Mouse (Mus musculus) heart, embryonic 11.5 days (tissue): ENCODE measurements at regions not wholly inside any gene's neighbourhood (a gene's known extent, or its start where the extent isn't known, plus 50 kb on each side); places are given as distances from the start of the nearest gene placed in this dataset.
A peak's percentile ranks its signal among the peaks of the same experiment; 100 is the strongest.

ENCODE experiments used
- ATAC-seq: fragments of 200-750 bp; cut with Nextera tagmentation; replicated peaks from 2 replicates; pipeline ENCODE4 v1.8.0; 2017; ENCODE audit warnings: moderate library complexity; ENCODE audit not compliant: insufficient number of reproducible peaks, low FRiP score, low TSS enrichment
- H3K27ac ChIP-seq: fragments of 300-500 bp; sonication (generic); 2 replicates; pipeline ENCODE4 v1.5.1; 2014; ENCODE audit warnings: mild to moderate bottlenecking, low read depth, low read length
- H3K27me3 ChIP-seq: fragments of 300-500 bp; sonication (generic); 2 replicates; pipeline ENCODE4 v1.6.1; 2014; ENCODE audit warnings: mild to moderate bottlenecking, low read length, mixed read lengths; ENCODE audit not compliant: control insufficient read depth, insufficient read depth
- H3K36me3 ChIP-seq: fragments of 300-500 bp; sonication (generic); 2 replicates; pipeline ENCODE4 v1.6.1; 2014; ENCODE audit warnings: mild to moderate bottlenecking, low read length, moderate library complexity, mixed read lengths; ENCODE audit not compliant: control insufficient read depth, insufficient read depth
- H3K4me1 ChIP-seq: fragments of 300-500 bp; sonication (generic); 2 replicates; pipeline ENCODE4 v1.6.1; 2014; ENCODE audit warnings: low read length; ENCODE audit not compliant: control insufficient read depth, insufficient read depth
- H3K4me2 ChIP-seq: fragments of 300-500 bp; sonication (generic); 2 replicates; pipeline ENCODE4 v1.6.1; 2014; ENCODE audit warnings: mild to moderate bottlenecking, moderate library complexity
- H3K4me3 ChIP-seq: fragments of 300-500 bp; sonication (generic); 2 replicates; pipeline ENCODE4 v1.5.1; 2014; ENCODE audit warnings: low read depth, low read length
- H3K9ac ChIP-seq: fragments of 300-500 bp; sonication (generic); 2 replicates; pipeline ENCODE4 v1.6.1; 2014; ENCODE audit warnings: mild to moderate bottlenecking, low read depth, low read length, moderate library complexity
- H3K9me3 ChIP-seq: fragments of 300-500 bp; sonication (generic); replicated peaks from 2 replicates; pipeline ENCODE4 v1.6.1; 2016; ENCODE audit warnings: low read length; ENCODE audit not compliant: control insufficient read depth
- WGBS: fragments of 180-500 bp; shearing (Covaris S2); extraction: QIAGEN DNeasy Blood & Tissue Kit; methylation state at CpG from one replicate; pipeline ENCODE4 v1.1.7; 2014; ENCODE audit not compliant: insufficient replicate concordance; 5-methylcytosine and 5-hydroxymethylcytosine counted together

GRCm38 (mm10) chr1:73079518-73079917, 63.8 kb upstream of the Tnp1 start:
- H3K9me3 ChIP-seq: no peaks in the 10 kb centered on the region
- H3K27ac ChIP-seq: no peak overlapping the region
- no peaks in the 10 kb centered on the region for H3K27me3 ChIP-seq
- H3K4me1 ChIP-seq: 0 out of 2 replicates have a peak, but pooled peaks cover 5% of the 10 kb centered on the region
- no peak overlapping the region for H3K9ac ChIP-seq
- H3K4me3 ChIP-seq: no peak overlapping the region
- no peak for ATAC-seq
- no peak overlapping the region for H3K4me2 ChIP-seq
- H3K36me3 ChIP-seq: no peaks in the 10 kb centered on the region
- 81% methylated on average over 2 of the region's 2 CpGs for WGBS

GRCm38 (mm10) chr1:73077156-73077555, 61.4 kb upstream of the Tnp1 start:
- WGBS: 86% methylated on average over 4 of the region's 4 CpGs
- H3K36me3 ChIP-seq: no peaks in the 10 kb centered on the region

GRCm38 (mm10) chr1:73075699-73076373, 60.1 kb upstream of the Tnp1 start:
- Histone ChIP-seq H3K4me1 (0 out of 2 replicates have a peak, but pooled peaks cover 5% of the 10 kb centered on the region), H3K4me2 (no peak overlapping the region), H3K9me3 (no peaks in the 10 kb centered on the region), H3K4me3 (no peak overlapping the region), H3K27me3 (no peaks in the 10 kb centered on the region), H3K9ac (no peak overlapping the region), H3K27ac (no peak overlapping the region), H3K36me3 (no peaks in the 10 kb centered on the region)
- WGBS: 81% methylated on average over 6 of the region's 6 CpGs
- no peak for ATAC-seq

More at GRCm38 (mm10) chr1:73077156-73077555, 61.4 kb upstream of the Tnp1 start:
- no peaks in the 10 kb centered on the region for H3K27me3 ChIP-seq
- ATAC-seq: no peak
- H3K27ac ChIP-seq: no peak overlapping the region
- H3K9ac ChIP-seq: no peak overlapping the region
- no peak overlapping the region for H3K4me2 ChIP-seq
- 0 out of 2 replicates have a peak, but pooled peaks cover 5% of the 10 kb centered on the region for H3K4me1 ChIP-seq
- H3K4me3 ChIP-seq: no peak overlapping the region
- no peaks in the 10 kb centered on the region for H3K9me3 ChIP-seq

GRCm38 (mm10) chr1:73075159-73075558, 59.5 kb upstream of the Tnp1 start:
- Histone ChIP-seq H3K36me3 (no peaks in the 10 kb centered on the region), H3K9me3 (no peaks in the 10 kb centered on the region), H3K4me3 (no peak overlapping the region), H3K27me3 (no peaks in the 10 kb centered on the region), H3K4me2 (no peak overlapping the region), H3K9ac (no peak overlapping the region), H3K4me1 (0 out of 2 replicates have a peak, but pooled peaks cover 5% of the 10 kb centered on the region), H3K27ac (no peak overlapping the region)
- WGBS: 54% methylated on average over 2 of the region's 2 CpGs
- no peak for ATAC-seq

- ATAC-seq: no peak
- WGBS: 88% methylated on average over 3 of the region's 3 CpGs
- H3K9me3 ChIP-seq: no peaks in the 10 kb centered on the region
- no peak overlapping the region for H3K4me3 ChIP-seq
- H3K9ac ChIP-seq: no peak overlapping the region
- no peak overlapping the region for H3K27ac ChIP-seq
- H3K27me3 ChIP-seq: no peaks in the 10 kb centered on the region
- H3K36me3 ChIP-seq: no peaks in the 10 kb centered on the region
- 0 out of 2 replicates have a peak, but pooled peaks cover 5% of the 10 kb centered on the region for H3K4me1 ChIP-seq
- H3K4me2 ChIP-seq: no peak overlapping the region
These were observed 58.8 kb upstream of the Tnp1 start for GRCm38 (mm10) chr1:73074525-73074924.

- no peaks in the 10 kb centered on the region for H3K36me3 ChIP-seq
- H3K27me3 ChIP-seq: no peaks in the 10 kb centered on the region
- H3K4me2 ChIP-seq: no peak overlapping the region
- H3K9ac ChIP-seq: no peak overlapping the region
- H3K4me3 ChIP-seq: no peak overlapping the region
- peak; percentile 83 for ATAC-seq
- 62% methylated on average over 5 of the region's 5 CpGs for WGBS
- 0 out of 2 replicates have a peak overlapping the region, but pooled peaks have one; percentile 7 for H3K27ac ChIP-seq
- 0 out of 2 replicates have a peak, but pooled peaks cover 5% of the 10 kb centered on the region for H3K4me1 ChIP-seq
- no peaks in the 10 kb centered on the region for H3K9me3 ChIP-seq
These were observed 56.7 kb upstream of the Tnp1 start for GRCm38 (mm10) chr1:73072237-73072904.

- no peak overlapping the region for H3K9ac ChIP-seq
- H3K4me1 ChIP-seq: 0 out of 2 replicates have a peak, but pooled peaks cover under 1% of the 10 kb centered on the region
- H3K27me3 ChIP-seq: no peaks in the 10 kb centered on the region
- no peak for ATAC-seq
- H3K4me3 ChIP-seq: no peak overlapping the region
- WGBS: 49% methylated on average over 2 of the region's 2 CpGs
- H3K4me2 ChIP-seq: no peak overlapping the region
- no peaks in the 10 kb centered on the region for H3K36me3 ChIP-seq
- no peaks in the 10 kb centered on the region for H3K9me3 ChIP-seq
- H3K27ac ChIP-seq: no peak overlapping the region
These were observed 54.4 kb upstream of the Tnp1 start for GRCm38 (mm10) chr1:73070126-73070525.
